8 mouse cellular contexts compared by ENCODE assay signal in genomic region chr19:57118785-57119565, GRCm38 (mm10).
A peak's percentile ranks its signal among the peaks of the same experiment; 100 is the strongest.
DNase-seq lines count a peak whose midpoint lies in the region; ATAC-seq and TF ChIP-seq lines count a peak whose summit lies in the region.

No protein-coding gene starts in this region.

- DNase-seq in R1 (ENCODE audit: low read depth, low spot score) = peak; percentile 85
- peak; percentile 71 for DNase-seq in gastrocnemius, postnatal 25 days
- peak; percentile 54 to 87 for DNase-seq in left cerebral cortex, adult 8-10 months (ENCODE audit: low spot score in 2 of 2)
- peak; percentile 90 for DNase-seq in right cerebral cortex, adult 18-20 months
- DNase-seq in urinary bladder, postnatal 25 days (ENCODE audit: low spot score) = peak; percentile 66

- H3K27ac ChIP-seq in cortical plate, adult 2 months (ENCODE audit: insufficient read depth, low read length) = peak overlapping the region; percentile 57
- no peak overlapping the region for H3K27ac ChIP-seq in macrophage

- H3K4me3 ChIP-seq in cortical plate, adult 2 months (ENCODE audit: insufficient read depth, low read length) = peak overlapping the region; percentile 17
- peak overlapping the region; percentile 10; the same call in 1 of the 2 replicates for H3K4me3 ChIP-seq in macrophage (ENCODE audit: inconsistent target)

- H3K79me2 ChIP-seq in macrophage (ENCODE audit: inconsistent target) = no peaks in the 10 kb centered on the region

- no peak for TF ChIP-seq CTCF in cortical plate, adult 2 months (IDR thresholded peaks at IDR 0.05; ENCODE audit: extremely low read depth, insufficient read depth, low read length)

- ATAC-seq in inflammation-experienced regulatory T-cells, adult 6 months = peak; percentile 64

- H3K36me3 ChIP-seq in macrophage (ENCODE audit: inconsistent target) = no peaks in the 10 kb centered on the region

- TF ChIP-seq POLR2A in cortical plate, adult 2 months (IDR thresholded peaks at IDR 0.05; ENCODE audit: extremely low read depth, insufficient read depth, low read length) = peak; percentile 61; the same call in 1 of the 2 replicates

- peaks cover 2% of the 10 kb centered on the region for H3K4me1 ChIP-seq in cortical plate, adult 2 months (ENCODE audit: control insufficient read depth, insufficient read depth, low read length)

- 21% methylated on average over 21 of the region's 22 CpGs for WGBS in macrophage (ENCODE audit: missing documents)
